Mouse (Mus musculus) lung, postnatal 0 days (tissue): Measurements from ENCODE around the gene Fiz1.

ENCODE experiments used
- CTCF ChIP-seq: IDR thresholded peaks from 2 replicates; pipeline ENCODE4 v1.5.1; 2016; ENCODE audit warnings: antibody characterized with exemption, mild to moderate bottlenecking
- EP300 ChIP-seq: IDR thresholded peaks from 2 replicates; pipeline ENCODE4 v1.6.1; 2016; ENCODE audit warnings: antibody characterized with exemption, mild to moderate bottlenecking, control low read depth

DNA sequence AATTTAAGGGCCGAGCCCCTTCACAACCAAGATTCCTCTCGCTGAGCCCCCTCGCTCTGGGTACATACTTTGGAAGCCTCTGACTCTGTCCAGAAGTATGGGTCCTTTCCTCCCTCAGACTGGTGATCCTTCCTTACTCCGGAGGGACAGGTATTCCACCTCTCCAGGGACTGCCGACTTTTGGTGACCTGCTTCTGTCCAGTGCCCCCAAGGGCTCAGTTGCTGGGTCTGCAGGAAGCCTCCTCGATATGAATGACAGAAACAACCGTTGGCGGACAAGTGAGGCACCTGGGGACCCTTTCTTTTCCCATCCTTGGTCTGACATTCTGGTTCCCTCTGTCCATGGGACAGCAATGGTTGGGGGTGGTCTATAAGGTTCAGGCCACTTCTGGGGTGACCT, 42.9 kb upstream of the Fiz1 start:
- TF ChIP-seq CTCF = no peak
- no peak for TF ChIP-seq EP300
